Mouse (Mus musculus): ENCODE data around the gene Rpp30. TPM values are rescaled to one million over a fixed set of nuclear protein-coding genes. Genes with fewer than 3 reads are reported as not detected.

The Rpp30 gene
- polyA plus RNA-seq, 1 experiment from 2014 or later, result 54.4 TPM

- peaks cover 9% of the 10 kb centered on the region for H3K9me3 ChIP-seq (ENCODE audit: control insufficient read depth, low read length)
- no peak overlapping the region for H3K27ac ChIP-seq (replicated peaks; ENCODE audit: low read depth, low read length)
- 87% methylated on average over 8 of the region's 8 CpGs for whole genome bisulfite sequencing
Measured at GRCm38 (mm10) chr19:36119219-36119618, 35.7 kb downstream of the Rpp30 start.

GRCm38 (mm10) chr19:36119783-36120471 is 36.4 kb downstream of the Rpp30 start, which contains the start of gene Ankrd1:
Gene Ankrd1, minus strand, starts transcription at chr19:36120099.
- peaks cover 9% of the 10 kb centered on the region for H3K9me3 ChIP-seq (ENCODE audit: control insufficient read depth, low read length)
- peak; percentile 65 for DNase-seq (ENCODE audit: low spot score)
- no peak within 1 kb of the TSS for H3K4me3 ChIP-seq (ENCODE audit: low read depth, low read length)
- H3K27me3 ChIP-seq (replicated peaks; ENCODE audit: control insufficient read depth, insufficient read depth, low read length), result no peaks in the 10 kb centered on the region
- WGBS, result 72% methylated on average over 14 of the region's 14 CpGs
- H3K9ac ChIP-seq (ENCODE audit: low read depth, low read length), result no peak within 1 kb of the TSS
- no peak within 1 kb of the TSS for H3K4me2 ChIP-seq (ENCODE audit: low read depth, low read length)
- H3K27ac ChIP-seq (replicated peaks; ENCODE audit: low read depth, low read length), result no peak within 1 kb of the TSS
- no peaks in the 10 kb centered on the region for H3K36me3 ChIP-seq (ENCODE audit: control insufficient read depth, insufficient read depth, low read length)
- ATAC-seq (ENCODE audit: low read depth), result peak; percentile 79
- no peaks in the 10 kb centered on the region for H3K4me1 ChIP-seq (ENCODE audit: control insufficient read depth, insufficient read depth, low read length)

More at GRCm38 (mm10) chr19:36119219-36119618, 35.7 kb downstream of the Rpp30 start:
- Histone ChIP-seq H3K27me3 (replicated peaks; ENCODE audit: control insufficient read depth, insufficient read depth, low read length) (no peaks in the 10 kb centered on the region), H3K9ac (ENCODE audit: low read depth, low read length) (no peak overlapping the region), H3K36me3 (ENCODE audit: control insufficient read depth, insufficient read depth, low read length) (no peaks in the 10 kb centered on the region), H3K4me3 (ENCODE audit: low read depth, low read length) (no peak overlapping the region), H3K4me1 (ENCODE audit: control insufficient read depth, insufficient read depth, low read length) (no peaks in the 10 kb centered on the region), H3K4me2 (ENCODE audit: low read depth, low read length) (no peak overlapping the region)
- DNase-seq (ENCODE audit: low spot score) (no peak), ATAC-seq (ENCODE audit: low read depth) (no peak)

- H3K36me3 ChIP-seq (ENCODE audit: control insufficient read depth, insufficient read depth, low read length), result no peaks in the 10 kb centered on the region
Measured at GRCm38 (mm10) chr19:36124203-36124602, 40.7 kb downstream of the Rpp30 start.

GRCm38 (mm10) chr19:36128440-36128839 is 44.9 kb downstream of the Rpp30 start:
- H3K9me3 ChIP-seq (ENCODE audit: control insufficient read depth, low read length), result peaks cover 1% of the 10 kb centered on the region; the same call in 1 of the 2 replicates
- ATAC-seq (ENCODE audit: low read depth) (no peak), DNase-seq (ENCODE audit: low spot score) (no peak)
- no peak overlapping the region for H3K4me3 ChIP-seq (ENCODE audit: low read depth, low read length)
- WGBS, result 91% methylated on average over 3 of the region's 3 CpGs
- H3K4me1 ChIP-seq (ENCODE audit: control insufficient read depth, insufficient read depth, low read length), result no peaks in the 10 kb centered on the region
- H3K9ac ChIP-seq (ENCODE audit: low read depth, low read length), result no peak overlapping the region
- H3K36me3 ChIP-seq (ENCODE audit: control insufficient read depth, insufficient read depth, low read length), result no peaks in the 10 kb centered on the region
- no peaks in the 10 kb centered on the region for H3K27me3 ChIP-seq (replicated peaks; ENCODE audit: control insufficient read depth, insufficient read depth, low read length)
- H3K4me2 ChIP-seq (ENCODE audit: low read depth, low read length), result no peak overlapping the region
- H3K27ac ChIP-seq (replicated peaks; ENCODE audit: low read depth, low read length), result no peak overlapping the region

More at GRCm38 (mm10) chr19:36124203-36124602, 40.7 kb downstream of the Rpp30 start:
- Histone ChIP-seq H3K27me3 (replicated peaks; ENCODE audit: control insufficient read depth, insufficient read depth, low read length) (no peaks in the 10 kb centered on the region), H3K4me2 (ENCODE audit: low read depth, low read length) (no peak overlapping the region), H3K27ac (replicated peaks; ENCODE audit: low read depth, low read length) (no peak overlapping the region), H3K9ac (ENCODE audit: low read depth, low read length) (no peak overlapping the region), H3K9me3 (ENCODE audit: control insufficient read depth, low read length) (peaks cover 9% of the 10 kb centered on the region), H3K4me1 (ENCODE audit: control insufficient read depth, insufficient read depth, low read length) (no peaks in the 10 kb centered on the region), H3K4me3 (ENCODE audit: low read depth, low read length) (no peak overlapping the region)
- WGBS, result 74% methylated on average over 1 of the region's 1 CpGs
- ATAC-seq (ENCODE audit: low read depth), result no peak
- no peak for DNase-seq (ENCODE audit: low spot score)

- WGBS, result 37% methylated on average over 9 of the region's 9 CpGs
Measured at GRCm38 (mm10) chr19:36129213-36129612, 45.7 kb downstream of the Rpp30 start.

GRCm38 (mm10) chr19:36129643-36130042 is 46.1 kb downstream of the Rpp30 start:
- Histone ChIP-seq H3K27ac (replicated peaks; ENCODE audit: low read depth, low read length) (no peak overlapping the region), H3K4me1 (ENCODE audit: control insufficient read depth, insufficient read depth, low read length) (no peaks in the 10 kb centered on the region), H3K9ac (ENCODE audit: low read depth, low read length) (no peak overlapping the region), H3K4me2 (ENCODE audit: low read depth, low read length) (no peak overlapping the region), H3K9me3 (ENCODE audit: control insufficient read depth, low read length) (no peaks in the 10 kb centered on the region), H3K36me3 (ENCODE audit: control insufficient read depth, insufficient read depth, low read length) (no peaks in the 10 kb centered on the region), H3K27me3 (replicated peaks; ENCODE audit: control insufficient read depth, insufficient read depth, low read length) (no peaks in the 10 kb centered on the region), H3K4me3 (ENCODE audit: low read depth, low read length) (no peak overlapping the region)
- no peak for ATAC-seq (ENCODE audit: low read depth)
- no peak for DNase-seq (ENCODE audit: low spot score)
- 41% methylated on average over 11 of the region's 12 CpGs for WGBS

More at GRCm38 (mm10) chr19:36129213-36129612, 45.7 kb downstream of the Rpp30 start:
- Histone ChIP-seq H3K27ac (replicated peaks; ENCODE audit: low read depth, low read length) (no peak overlapping the region), H3K27me3 (replicated peaks; ENCODE audit: control insufficient read depth, insufficient read depth, low read length) (no peaks in the 10 kb centered on the region), H3K4me1 (ENCODE audit: control insufficient read depth, insufficient read depth, low read length) (no peaks in the 10 kb centered on the region), H3K9ac (ENCODE audit: low read depth, low read length) (no peak overlapping the region), H3K9me3 (ENCODE audit: control insufficient read depth, low read length) (no peaks in the 10 kb centered on the region), H3K4me3 (ENCODE audit: low read depth, low read length) (no peak overlapping the region), H3K36me3 (ENCODE audit: control insufficient read depth, insufficient read depth, low read length) (no peaks in the 10 kb centered on the region), H3K4me2 (ENCODE audit: low read depth, low read length) (0 out of 2 replicates have a peak overlapping the region, but pooled peaks have one; percentile 2)
- ATAC-seq (ENCODE audit: low read depth), result no peak
- peak; percentile 32 for DNase-seq (ENCODE audit: low spot score)

GRCm38 (mm10) chr19:36130181-36130580 is 46.7 kb downstream of the Rpp30 start:
- H3K9me3 ChIP-seq (ENCODE audit: control insufficient read depth, low read length), result no peaks in the 10 kb centered on the region
- H3K36me3 ChIP-seq (ENCODE audit: control insufficient read depth, insufficient read depth, low read length), result no peaks in the 10 kb centered on the region
- H3K4me1 ChIP-seq (ENCODE audit: control insufficient read depth, insufficient read depth, low read length), result no peaks in the 10 kb centered on the region
- H3K9ac ChIP-seq (ENCODE audit: low read depth, low read length), result no peak overlapping the region
- ATAC-seq (ENCODE audit: low read depth) (no peak), DNase-seq (ENCODE audit: low spot score) (no peak)
- no peak overlapping the region for H3K27ac ChIP-seq (replicated peaks; ENCODE audit: low read depth, low read length)
- no peak overlapping the region for H3K4me3 ChIP-seq (ENCODE audit: low read depth, low read length)
- WGBS, result 53% methylated on average over 2 of the region's 2 CpGs
- H3K27me3 ChIP-seq (replicated peaks; ENCODE audit: control insufficient read depth, insufficient read depth, low read length), result no peaks in the 10 kb centered on the region
- no peak overlapping the region for H3K4me2 ChIP-seq (ENCODE audit: low read depth, low read length)

GRCm38 (mm10) chr19:36131990-36132389 is 48.5 kb downstream of the Rpp30 start:
- no peak overlapping the region for H3K4me2 ChIP-seq (ENCODE audit: low read depth, low read length)
- no peaks in the 10 kb centered on the region for H3K9me3 ChIP-seq (ENCODE audit: control insufficient read depth, low read length)
- H3K9ac ChIP-seq (ENCODE audit: low read depth, low read length), result no peak overlapping the region
- WGBS, result 58% methylated on average over 6 of the region's 6 CpGs
- H3K36me3 ChIP-seq (ENCODE audit: control insufficient read depth, insufficient read depth, low read length), result no peaks in the 10 kb centered on the region
- no peak for DNase-seq (ENCODE audit: low spot score)
- ATAC-seq (ENCODE audit: low read depth), result no peak
- H3K4me3 ChIP-seq (ENCODE audit: low read depth, low read length), result no peak overlapping the region
- no peak overlapping the region for H3K27ac ChIP-seq (replicated peaks; ENCODE audit: low read depth, low read length)
- H3K4me1 ChIP-seq (ENCODE audit: control insufficient read depth, insufficient read depth, low read length), result no peaks in the 10 kb centered on the region
- no peaks in the 10 kb centered on the region for H3K27me3 ChIP-seq (replicated peaks; ENCODE audit: control insufficient read depth, insufficient read depth, low read length)

- no peak overlapping the region for H3K27ac ChIP-seq (replicated peaks; ENCODE audit: low read depth, low read length)
- H3K36me3 ChIP-seq (ENCODE audit: control insufficient read depth, insufficient read depth, low read length), result no peaks in the 10 kb centered on the region
- ATAC-seq (ENCODE audit: low read depth) (no peak), DNase-seq (ENCODE audit: low spot score) (no peak)
- H3K4me3 ChIP-seq (ENCODE audit: low read depth, low read length), result no peak overlapping the region
- no peaks in the 10 kb centered on the region for H3K9me3 ChIP-seq (ENCODE audit: control insufficient read depth, low read length)
- no peaks in the 10 kb centered on the region for H3K27me3 ChIP-seq (replicated peaks; ENCODE audit: control insufficient read depth, insufficient read depth, low read length)
- no peaks in the 10 kb centered on the region for H3K4me1 ChIP-seq (ENCODE audit: control insufficient read depth, insufficient read depth, low read length)
- no peak overlapping the region for H3K4me2 ChIP-seq (ENCODE audit: low read depth, low read length)
- 83% methylated on average over 6 of the region's 6 CpGs for WGBS
- no peak overlapping the region for H3K9ac ChIP-seq (ENCODE audit: low read depth, low read length)
Measured at GRCm38 (mm10) chr19:36133064-36133463, 49.5 kb downstream of the Rpp30 start.
